12 mouse cellular contexts compared by ENCODE assay signal in the genomic region with DNA sequence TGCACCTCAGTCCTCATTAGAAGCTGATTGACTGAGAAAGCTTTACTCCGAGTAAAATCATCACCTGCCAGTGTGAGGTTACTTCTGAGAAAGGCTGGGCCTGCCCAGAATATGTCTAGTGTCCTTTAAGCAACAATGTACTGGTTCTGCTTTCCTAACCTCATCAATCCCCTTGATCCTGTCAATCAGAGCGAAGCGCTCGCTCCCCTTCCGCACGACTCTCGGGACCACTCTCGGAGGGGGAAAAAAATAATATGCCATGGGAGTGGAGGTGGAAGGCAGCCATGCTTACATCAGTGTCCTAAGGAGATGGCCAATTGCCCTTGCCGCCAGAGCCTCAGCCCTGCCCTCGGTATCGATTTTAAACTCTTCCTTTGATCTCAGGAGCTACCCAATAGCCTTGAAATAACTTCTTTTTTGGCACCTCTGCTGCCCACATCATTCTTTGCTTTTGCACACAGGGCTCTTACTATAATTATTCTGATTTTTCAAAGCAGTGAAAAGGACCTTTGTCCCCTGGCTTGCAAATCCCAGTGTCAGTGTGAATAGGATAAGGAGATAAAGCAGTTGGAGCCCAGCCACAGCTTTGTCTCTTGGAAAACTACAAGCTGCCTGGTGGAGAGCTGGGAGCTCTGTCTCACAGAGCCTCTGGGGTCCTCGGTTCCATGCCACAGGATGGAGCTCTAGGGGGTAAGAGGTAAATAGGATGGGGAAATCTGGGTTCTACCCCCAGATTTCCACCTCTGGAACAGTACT.
DNase-seq lines count a peak whose midpoint lies in the region; ATAC-seq lines count a peak whose summit lies in the region.
"Had no signal": no experiment of that assay in that cellular context is flagged by ENCODE, and none has a peak within 500 bp of the region (broad histone marks: within the 10 kb centered on the region; RNA-seq: fewer than 3 reads in every experiment).

No protein-coding gene starts in this region.

- 2% methylated on average over 12 of the region's 12 CpGs for WGBS in forebrain, embryonic 12.5 days
- WGBS in intestine, embryonic 15.5 days = 44% methylated on average over 12 of the region's 12 CpGs

- H3K27me3 ChIP-seq in forebrain, embryonic 12.5 days = no peaks in the 10 kb centered on the region
- no peaks in the 10 kb centered on the region for H3K27me3 ChIP-seq in intestine, embryonic 15.5 days (replicated peaks)
- H3K27me3 ChIP-seq: liver, embryonic 13.5 days had no signal

- ATAC-seq in forebrain, embryonic 12.5 days (ENCODE audit: low FRiP score) = peak; percentile 68; the same call in 1 of the 2 replicates
- ATAC-seq in intestine, embryonic 15.5 days = 0 out of 2 replicates have a peak, but pooled peaks have one; percentile 10

- H3K4me2 ChIP-seq in forebrain, embryonic 12.5 days = peak overlapping the region; percentile 53
- no peak overlapping the region for H3K4me2 ChIP-seq in intestine, embryonic 15.5 days (replicated peaks)
- H3K4me2 ChIP-seq: liver, embryonic 13.5 days had no signal

- no peak overlapping the region for H3K9ac ChIP-seq in forebrain, embryonic 12.5 days
- H3K9ac ChIP-seq in intestine, embryonic 15.5 days = no peak overlapping the region
- H3K9ac ChIP-seq: liver, embryonic 13.5 days had no signal

- H3K36me3 ChIP-seq in forebrain, embryonic 12.5 days (replicated peaks) = no peaks in the 10 kb centered on the region
- no peaks in the 10 kb centered on the region for H3K36me3 ChIP-seq in intestine, embryonic 15.5 days
- H3K36me3 ChIP-seq: liver, embryonic 13.5 days had no signal

- peak; percentile 13 for DNase-seq in kidney, postnatal 14 days
- DNase-seq in kidney, adult 11 months = no peak
- peak; percentile 2 for DNase-seq in retina, postnatal 7 days (ENCODE audit: low read depth, low spot score)
- no peak for DNase-seq in lung, postnatal 14 days
- no peak for DNase-seq in adrenal gland, postnatal 4 days (ENCODE audit: low spot score in 2 of 2)
- no peak for DNase-seq in right cerebral cortex, postnatal 4 days
- DNase-seq: heart, adult 11 months; liver, embryonic 13.5 days; thymus, postnatal 25 days had no signal

- no peaks in the 10 kb centered on the region for H3K9me3 ChIP-seq in forebrain, embryonic 12.5 days
- no peaks in the 10 kb centered on the region for H3K9me3 ChIP-seq in intestine, embryonic 15.5 days

- H3K27ac ChIP-seq in forebrain, embryonic 12.5 days = peak overlapping the region; percentile 61
- no peak overlapping the region for H3K27ac ChIP-seq in intestine, embryonic 15.5 days
- H3K27ac ChIP-seq: liver, embryonic 13.5 days had no signal

- H3K4me1 ChIP-seq in forebrain, embryonic 12.5 days = peaks cover 14% of the 10 kb centered on the region
- no peaks in the 10 kb centered on the region for H3K4me1 ChIP-seq in intestine, embryonic 15.5 days (replicated peaks)
- H3K4me1 ChIP-seq: liver, embryonic 13.5 days had no signal

- H3K4me3 ChIP-seq in forebrain, embryonic 12.5 days (replicated peaks) = peak overlapping the region; percentile 20
- H3K4me3 ChIP-seq in intestine, embryonic 15.5 days (replicated peaks) = no peak overlapping the region
- H3K4me3 ChIP-seq: erythroblast, embryonic 14.5 days; liver, embryonic 13.5 days had no signal

Comparison
In these comparisons a context has a peak if more than half of its experiments do, and no peak if none do; other contexts are left out.
1. DNase-seq: peak in kidney, postnatal 14 days (single experiment) and retina, postnatal 7 days (single experiment); none in kidney, adult 11 months (single experiment), lung, postnatal 14 days (single experiment), adrenal gland, postnatal 4 days (0 of 2) and right cerebral cortex, postnatal 4 days (single experiment).